Mouse (Mus musculus): ENCODE results near the gene Rbms1. TPM values are rescaled to one million over a fixed set of nuclear protein-coding genes. Genes with fewer than 3 reads are reported as not detected.

Rbms1 gene
- polyA plus RNA-seq, 1 experiment from 2014 or later = 117 TPM

GRCm38 (mm10) chr2:60756218-60756617 lies 206.8 kb downstream of the Rbms1 start:
- no peak overlapping the region for H3K27ac ChIP-seq
- H3K4me2 ChIP-seq = no peak overlapping the region
- H3K9me3 ChIP-seq (replicated peaks) = no peaks in the 10 kb centered on the region
- H3K4me1 ChIP-seq = no peaks in the 10 kb centered on the region
- peaks cover 74% of the 10 kb centered on the region for H3K36me3 ChIP-seq
- no peak overlapping the region for H3K4me3 ChIP-seq (replicated peaks)
- WGBS = 85% methylated on average over 9 of the region's 9 CpGs
- H3K27me3 ChIP-seq = no peaks in the 10 kb centered on the region
- ATAC-seq (replicated peaks; ENCODE audit: low FRiP score) = no peak
- no peak overlapping the region for H3K9ac ChIP-seq

- no peak for ATAC-seq (replicated peaks; ENCODE audit: low FRiP score)
- H3K27ac ChIP-seq = no peak overlapping the region
- peaks cover 65% of the 10 kb centered on the region for H3K36me3 ChIP-seq
- no peak overlapping the region for H3K4me3 ChIP-seq (replicated peaks)
- H3K9ac ChIP-seq = no peak overlapping the region
- no peak overlapping the region for H3K4me2 ChIP-seq
- no peaks in the 10 kb centered on the region for H3K4me1 ChIP-seq
- WGBS = 98% methylated on average over 7 of the region's 7 CpGs
- H3K9me3 ChIP-seq (replicated peaks) = no peaks in the 10 kb centered on the region
- no peaks in the 10 kb centered on the region for H3K27me3 ChIP-seq
Measured at GRCm38 (mm10) chr2:60755101-60755500, 207.9 kb downstream of the Rbms1 start.

GRCm38 (mm10) chr2:60751274-60751673 lies 211.7 kb downstream of the Rbms1 start:
- no peaks in the 10 kb centered on the region for H3K9me3 ChIP-seq (replicated peaks)
- H3K27me3 ChIP-seq = no peaks in the 10 kb centered on the region
- H3K9ac ChIP-seq = no peak overlapping the region
- H3K36me3 ChIP-seq = peaks cover 52% of the 10 kb centered on the region
- no peak for ATAC-seq (replicated peaks; ENCODE audit: low FRiP score)
- H3K4me1 ChIP-seq = peaks cover 6% of the 10 kb centered on the region; the same call in 1 of the 2 replicates
- H3K4me3 ChIP-seq (replicated peaks) = no peak overlapping the region
- H3K27ac ChIP-seq = no peak overlapping the region
- no peak overlapping the region for H3K4me2 ChIP-seq
- WGBS = 95% methylated on average over 9 of the region's 9 CpGs

GRCm38 (mm10) chr2:60750591-60750990 lies 212.4 kb downstream of the Rbms1 start:
- Histone ChIP-seq H3K4me3 (replicated peaks) (no peak overlapping the region), H3K9ac (no peak overlapping the region), H3K4me2 (no peak overlapping the region), H3K27me3 (no peaks in the 10 kb centered on the region), H3K27ac (no peak overlapping the region), H3K4me1 (peaks cover 6% of the 10 kb centered on the region; the same call in 1 of the 2 replicates), H3K9me3 (replicated peaks) (no peaks in the 10 kb centered on the region), H3K36me3 (peaks cover 45% of the 10 kb centered on the region)
- no peak for ATAC-seq (replicated peaks; ENCODE audit: low FRiP score)
- 91% methylated on average over 3 of the region's 3 CpGs for WGBS

GRCm38 (mm10) chr2:60748585-60748984 lies 214.4 kb downstream of the Rbms1 start:
- H3K4me3 ChIP-seq (replicated peaks) = no peak overlapping the region
- no peaks in the 10 kb centered on the region for H3K9me3 ChIP-seq (replicated peaks)
- H3K36me3 ChIP-seq = peaks cover 26% of the 10 kb centered on the region; the same call in 1 of the 2 replicates
- peaks cover 6% of the 10 kb centered on the region; the same call in 1 of the 2 replicates for H3K4me1 ChIP-seq
- ATAC-seq (replicated peaks; ENCODE audit: low FRiP score) = no peak
- H3K27me3 ChIP-seq = no peaks in the 10 kb centered on the region
- WGBS = 96% methylated on average over 1 of the region's 1 CpGs
- H3K4me2 ChIP-seq = no peak overlapping the region
- H3K9ac ChIP-seq = no peak overlapping the region
- no peak overlapping the region for H3K27ac ChIP-seq

GRCm38 (mm10) chr2:60747590-60747989 lies 215.4 kb downstream of the Rbms1 start:
- no peaks in the 10 kb centered on the region for H3K9me3 ChIP-seq (replicated peaks)
- no peak overlapping the region for H3K9ac ChIP-seq
- 58% methylated on average over 3 of the region's 3 CpGs for whole genome bisulfite sequencing
- no peak overlapping the region for H3K4me3 ChIP-seq (replicated peaks)
- H3K36me3 ChIP-seq = peaks cover 17% of the 10 kb centered on the region; the same call in 1 of the 2 replicates
- H3K27me3 ChIP-seq = no peaks in the 10 kb centered on the region
- ATAC-seq (replicated peaks; ENCODE audit: low FRiP score) = peak; percentile 79
- no peak overlapping the region for H3K27ac ChIP-seq
- H3K4me1 ChIP-seq = peaks cover 6% of the 10 kb centered on the region; the same call in 1 of the 2 replicates
- no peak overlapping the region for H3K4me2 ChIP-seq

GRCm38 (mm10) chr2:60744674-60745073 lies 218.3 kb downstream of the Rbms1 start:
- Histone ChIP-seq H3K36me3 (peaks cover 10% of the 10 kb centered on the region; the same call in 1 of the 2 replicates), H3K27ac (no peak overlapping the region), H3K27me3 (no peaks in the 10 kb centered on the region), H3K9ac (no peak overlapping the region), H3K4me1 (peaks cover 6% of the 10 kb centered on the region; the same call in 1 of the 2 replicates), H3K9me3 (replicated peaks) (no peaks in the 10 kb centered on the region), H3K4me3 (replicated peaks) (no peak overlapping the region), H3K4me2 (no peak overlapping the region)
- ATAC-seq (replicated peaks; ENCODE audit: low FRiP score) = no peak
- 80% methylated on average over 3 of the region's 3 CpGs for WGBS

GRCm38 (mm10) chr2:60739389-60740137 lies 223.4 kb downstream of the Rbms1 start:
- no peak overlapping the region for H3K4me2 ChIP-seq
- no peaks in the 10 kb centered on the region for H3K36me3 ChIP-seq
- H3K9ac ChIP-seq = no peak overlapping the region
- no peak overlapping the region for H3K27ac ChIP-seq
- no peak for ATAC-seq (replicated peaks; ENCODE audit: low FRiP score)
- H3K4me1 ChIP-seq = 0 out of 2 replicates have a peak, but pooled peaks cover 4% of the 10 kb centered on the region
- no peaks in the 10 kb centered on the region for H3K27me3 ChIP-seq
- no peak overlapping the region for H3K4me3 ChIP-seq (replicated peaks)
- 74% methylated on average over 10 of the region's 10 CpGs for WGBS
- no peaks in the 10 kb centered on the region for H3K9me3 ChIP-seq (replicated peaks)

GRCm38 (mm10) chr2:60730929-60731328 lies 232.1 kb downstream of the Rbms1 start:
- Histone ChIP-seq H3K36me3 (no peaks in the 10 kb centered on the region), H3K9ac (no peak overlapping the region), H3K4me1 (peaks cover 23% of the 10 kb centered on the region), H3K9me3 (replicated peaks) (no peaks in the 10 kb centered on the region), H3K27ac (0 out of 2 replicates have a peak overlapping the region, but pooled peaks have one; percentile 37), H3K4me2 (no peak overlapping the region), H3K27me3 (no peaks in the 10 kb centered on the region), H3K4me3 (replicated peaks) (no peak overlapping the region)
- no peak for ATAC-seq (replicated peaks; ENCODE audit: low FRiP score)
- WGBS = 58% methylated on average over 6 of the region's 6 CpGs

GRCm38 (mm10) chr2:60730024-60730423 lies 233.0 kb downstream of the Rbms1 start:
- no peaks in the 10 kb centered on the region for H3K36me3 ChIP-seq
- WGBS = 12% methylated on average over 3 of the region's 3 CpGs
- H3K4me2 ChIP-seq = peak overlapping the region; percentile 37
- ATAC-seq (replicated peaks; ENCODE audit: low FRiP score) = peak; percentile 80
- H3K9me3 ChIP-seq (replicated peaks) = no peaks in the 10 kb centered on the region
- H3K4me1 ChIP-seq = peaks cover 23% of the 10 kb centered on the region
- H3K27me3 ChIP-seq = no peaks in the 10 kb centered on the region
- H3K4me3 ChIP-seq (replicated peaks) = no peak overlapping the region
- H3K27ac ChIP-seq = peak overlapping the region; percentile 76
- H3K9ac ChIP-seq = no peak overlapping the region

GRCm38 (mm10) chr2:60728902-60729585 lies 233.9 kb downstream of the Rbms1 start:
- no peaks in the 10 kb centered on the region for H3K9me3 ChIP-seq (replicated peaks)
- ATAC-seq (replicated peaks; ENCODE audit: low FRiP score) = 0 out of 2 replicates have a peak, but pooled peaks have one; percentile 30
- peaks cover 23% of the 10 kb centered on the region for H3K4me1 ChIP-seq
- no peak overlapping the region for H3K4me3 ChIP-seq (replicated peaks)
- no peaks in the 10 kb centered on the region for H3K36me3 ChIP-seq
- no peak overlapping the region for H3K9ac ChIP-seq
- peak overlapping the region; percentile 22; the same call in 1 of the 2 replicates for H3K4me2 ChIP-seq
- H3K27me3 ChIP-seq = no peaks in the 10 kb centered on the region
- peak overlapping the region; percentile 76 for H3K27ac ChIP-seq
- 18% methylated on average over 10 of the region's 10 CpGs for WGBS

GRCm38 (mm10) chr2:60724660-60725059 lies 238.3 kb downstream of the Rbms1 start:
- WGBS = 64% methylated on average over 2 of the region's 2 CpGs
- ATAC-seq (replicated peaks; ENCODE audit: low FRiP score) = no peak
- no peak overlapping the region for H3K4me3 ChIP-seq (replicated peaks)

More at GRCm38 (mm10) chr2:60724660-60725059, 238.3 kb downstream of the Rbms1 start:
- Histone ChIP-seq H3K9me3 (replicated peaks) (no peaks in the 10 kb centered on the region), H3K4me2 (no peak overlapping the region), H3K27me3 (no peaks in the 10 kb centered on the region), H3K27ac (no peak overlapping the region), H3K9ac (no peak overlapping the region), H3K4me1 (peaks cover 29% of the 10 kb centered on the region), H3K36me3 (no peaks in the 10 kb centered on the region)

Measured in kidney, embryonic 15.5 days (tissue).